Mouse (Mus musculus): ENCODE results near the gene Pnpla7.
"Not testable (repeated sequence)": the region's sequence is repeated elsewhere in the genome, so short reads cannot be mapped to it uniquely, and the experiment has no call there.

Pnpla7 gene

DNA sequence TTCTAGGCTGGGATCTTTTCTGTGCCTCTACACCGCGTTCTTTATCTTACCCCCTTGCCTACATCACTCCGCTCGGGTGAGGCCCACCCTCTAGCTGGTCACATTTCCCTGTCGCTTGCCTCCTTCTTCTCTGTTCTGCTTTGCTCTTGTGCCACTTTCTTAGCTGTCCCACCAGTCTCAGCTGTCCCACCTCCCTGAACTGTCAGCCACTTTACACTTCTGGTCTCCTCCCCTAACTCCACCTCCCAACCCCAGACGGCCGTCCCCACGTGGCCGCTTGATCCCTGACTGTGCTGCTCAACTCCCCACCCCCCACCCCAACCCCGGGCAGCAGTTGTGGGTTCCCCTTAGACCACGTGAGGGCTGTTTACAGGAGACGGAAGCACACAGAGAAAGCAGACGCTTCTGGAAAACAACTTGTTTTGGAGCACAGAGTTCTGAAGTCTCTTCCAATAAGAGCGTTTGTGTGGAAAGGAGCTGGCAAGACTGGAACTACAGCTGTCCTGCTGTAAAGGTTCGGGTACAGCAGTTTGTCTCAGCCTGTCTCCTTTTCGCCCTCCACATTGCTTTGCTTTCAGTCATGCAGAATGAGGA, at the start of gene Pnpla7:
TSS of gene Pnpla7 (plus strand) at position 330 of the 594 bp plus-strand sequence.
- DNase-seq: peak; percentile 82

DNA sequence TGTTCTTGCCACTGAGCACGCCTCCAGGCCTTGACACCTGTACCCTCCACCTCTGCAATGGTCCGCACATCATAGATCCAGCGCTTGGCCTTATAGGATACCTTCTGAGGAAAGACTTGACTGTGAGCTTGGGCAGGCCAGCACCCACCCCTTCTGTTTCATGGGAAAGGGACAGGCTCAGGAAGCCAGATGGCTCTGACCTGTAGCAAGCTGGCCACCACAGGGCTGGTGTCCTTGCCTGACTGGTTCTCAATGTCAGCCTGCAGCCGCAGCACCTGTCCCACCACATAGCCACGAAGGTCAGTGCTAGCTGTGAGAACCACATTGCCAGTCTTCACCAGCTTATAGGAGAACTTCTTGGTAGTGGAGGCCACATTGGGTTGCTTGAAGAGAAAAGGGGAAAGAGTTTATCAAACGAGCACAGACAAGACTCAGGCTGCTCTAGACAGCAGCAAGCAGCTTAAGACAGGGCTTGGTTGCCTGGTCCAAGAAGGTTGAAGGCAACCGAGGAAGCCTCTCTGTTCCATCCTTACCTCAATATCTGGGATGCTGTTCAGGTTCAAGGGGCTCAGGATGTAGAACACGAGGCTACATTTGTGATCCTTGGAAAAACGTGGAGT, 49.4 kb upstream of the Pnpla7 start:
- no peak for DNase-seq

DNA sequence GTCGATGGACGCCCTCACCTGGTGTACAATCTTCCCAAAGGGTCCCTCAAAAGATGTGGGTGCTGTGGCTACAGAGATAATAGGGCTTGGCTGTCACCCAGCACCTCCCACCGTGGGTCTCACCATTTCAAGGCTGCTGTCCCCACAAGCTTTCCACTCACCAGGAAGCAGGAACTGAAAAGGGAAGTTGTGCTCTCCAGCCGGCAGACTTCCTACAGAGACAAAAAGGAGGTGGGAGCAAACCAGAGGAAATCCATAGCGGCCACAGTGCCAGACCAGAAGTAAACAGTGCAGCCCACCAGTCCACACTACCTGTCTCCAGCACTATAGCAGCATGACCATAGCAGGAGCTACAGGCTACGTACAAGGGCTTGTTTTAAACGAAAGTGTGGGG, 48.9 kb upstream of the Pnpla7 start:
- DNase-seq: no peak

DNA sequence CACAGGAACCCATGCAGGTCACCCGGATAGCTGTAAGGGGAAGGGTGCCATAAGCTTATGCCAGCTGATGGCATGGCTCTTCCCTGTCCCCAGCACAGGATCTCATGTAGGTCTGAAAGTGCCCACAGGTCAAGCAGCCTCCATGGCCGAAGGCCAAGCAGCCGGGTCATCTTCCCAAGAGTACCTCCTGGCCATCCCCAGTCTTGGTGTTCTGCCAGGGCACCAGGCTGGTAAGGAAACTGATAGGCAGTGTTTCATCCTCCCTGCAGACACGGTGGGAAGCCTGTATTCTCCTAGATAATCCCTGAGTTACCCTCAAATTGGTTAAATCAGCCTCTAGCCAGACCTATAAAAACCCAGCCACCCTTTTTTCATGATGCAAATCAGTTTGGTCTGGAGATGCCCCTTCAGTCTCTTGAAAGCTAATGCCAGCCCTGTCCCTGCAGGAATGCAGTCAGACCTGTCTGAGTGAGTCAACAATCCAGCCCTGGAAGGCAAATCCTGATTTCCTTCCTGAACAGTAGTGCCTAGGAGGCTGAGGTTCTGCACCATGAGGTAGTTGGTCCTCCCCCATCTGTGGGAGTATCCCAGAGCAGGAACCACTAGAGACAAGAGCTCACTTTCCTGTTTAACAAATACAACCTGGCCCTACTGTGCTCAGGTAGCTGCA, 47.9 kb upstream of the Pnpla7 start:
- DNase-seq: no peak

DNA sequence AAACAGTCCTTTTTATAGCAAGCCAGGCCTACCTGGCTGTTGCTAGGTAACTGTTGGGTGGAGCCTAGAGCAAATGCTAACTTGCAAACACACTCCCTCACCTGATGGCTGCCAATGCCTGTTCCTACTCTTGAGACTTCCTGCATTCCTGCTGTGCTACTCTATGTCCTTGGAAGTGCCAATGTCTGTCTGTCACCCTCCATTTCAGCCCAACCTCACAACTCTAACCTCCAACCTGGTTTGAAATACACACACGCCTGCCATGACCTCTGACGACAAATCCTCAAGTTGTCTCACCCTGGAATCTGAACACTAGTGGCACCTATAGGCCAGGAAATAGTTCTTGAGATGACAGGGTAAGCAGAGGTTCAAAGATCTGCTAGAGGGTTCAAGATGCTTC, 46.7 kb upstream of the Pnpla7 start:
- DNase-seq: no peak

DNA sequence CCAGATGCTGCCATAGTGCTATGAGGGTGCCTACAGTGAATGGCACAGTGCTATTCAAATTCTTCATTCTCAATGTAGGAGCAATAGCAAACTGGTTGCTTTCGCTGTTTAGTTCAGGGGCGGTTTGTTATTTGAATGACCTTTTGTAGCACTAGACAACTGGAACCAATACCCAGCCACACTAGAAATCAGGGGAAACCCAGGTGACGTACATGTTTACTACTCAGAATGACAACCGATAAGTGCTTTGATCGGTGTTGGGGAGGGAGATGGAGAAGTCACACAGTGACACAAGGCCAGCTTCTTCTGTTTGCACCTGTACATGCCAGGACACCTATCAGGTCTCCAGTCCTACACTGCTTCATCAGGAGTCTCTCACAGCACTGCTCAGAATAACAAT, 46.2 kb upstream of the Pnpla7 start:
- no peak for DNase-seq

DNA sequence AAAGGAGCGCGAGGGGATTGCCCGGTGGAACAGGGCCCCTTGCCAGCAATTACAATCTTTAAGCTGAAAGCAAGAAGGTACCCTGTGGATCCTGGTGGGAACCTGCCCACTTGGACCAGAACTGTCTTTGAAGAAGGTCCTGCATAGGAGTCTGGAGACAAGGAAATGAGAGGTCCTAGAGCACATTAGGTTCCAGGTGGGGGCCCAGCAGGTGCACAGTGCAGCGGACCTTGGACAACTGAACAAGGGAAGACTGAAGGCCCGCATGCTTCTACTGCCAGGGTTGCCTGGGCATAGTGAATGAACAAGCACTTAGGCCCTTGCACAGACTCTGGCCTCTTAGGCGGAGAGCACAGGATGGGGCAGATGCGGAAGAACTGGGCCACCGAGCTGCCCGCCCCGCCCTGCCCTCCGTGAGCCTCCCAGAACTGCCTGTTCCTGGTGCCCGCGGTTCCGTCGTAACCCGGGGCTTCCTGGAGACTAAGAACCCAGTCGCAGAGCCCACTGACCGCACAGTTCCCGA, 41.3 kb upstream of the Pnpla7 start:
- no peak for DNase-seq

DNA sequence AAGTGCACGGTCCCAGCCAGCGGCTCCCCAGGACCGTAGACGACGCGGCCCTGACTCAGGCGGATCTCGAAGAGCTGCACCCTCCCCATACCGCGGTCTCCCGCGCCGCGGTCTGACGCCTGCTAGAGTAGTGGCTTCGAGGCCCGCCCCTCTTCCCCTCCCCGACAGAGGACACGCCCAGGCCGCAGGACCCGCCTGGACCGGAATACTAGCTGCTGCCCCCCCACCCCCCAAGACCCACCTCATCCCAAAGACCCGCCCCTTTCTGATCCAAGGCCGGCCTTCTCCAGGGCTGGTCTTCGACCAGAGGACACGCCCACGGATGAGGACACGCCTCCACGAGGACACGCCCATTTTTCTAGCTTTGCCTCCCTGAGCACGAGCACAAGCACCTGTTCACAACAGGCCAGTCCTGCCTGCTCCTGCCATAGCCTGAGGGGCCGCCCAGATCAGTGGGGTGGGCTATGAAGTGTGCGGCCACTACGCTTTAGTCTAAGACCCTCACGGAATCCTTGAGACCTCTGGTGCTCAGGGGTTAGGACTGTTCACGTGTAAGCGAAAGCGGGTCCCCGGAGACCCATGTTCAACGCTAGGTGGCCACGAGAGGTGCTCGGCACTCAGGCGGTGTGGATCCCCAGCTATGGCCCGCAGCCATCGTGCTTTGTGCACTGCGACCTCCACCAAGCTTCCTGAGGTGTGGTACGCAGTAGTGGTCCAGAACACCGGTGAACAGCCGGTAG, 40.6 kb upstream of the Pnpla7 start, which contains the start of gene Arrdc1:
TSS of gene Arrdc1 (minus strand) at position 196 of the 740 bp plus-strand sequence.
- peak; percentile 95 for DNase-seq

DNA sequence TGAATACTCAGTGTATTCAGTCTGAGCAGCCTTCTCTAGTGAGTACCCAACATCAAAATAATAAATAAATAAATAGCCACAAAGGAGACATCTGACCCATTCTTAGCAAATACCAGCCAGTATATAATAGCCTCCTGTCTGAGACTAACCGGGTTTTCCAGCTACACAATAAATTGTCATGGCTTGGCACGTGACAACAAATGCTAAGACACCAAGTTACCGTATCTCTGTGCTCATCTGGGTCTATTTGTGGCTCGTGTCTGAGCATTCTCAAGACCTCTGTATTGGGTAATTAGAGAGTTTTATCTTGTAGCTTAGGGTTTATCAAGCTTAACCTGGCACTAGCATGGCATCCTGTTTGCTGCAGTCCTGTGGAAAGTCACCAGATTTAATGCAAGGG, 33.7 kb upstream of the Pnpla7 start:
- no peak for DNase-seq

DNA sequence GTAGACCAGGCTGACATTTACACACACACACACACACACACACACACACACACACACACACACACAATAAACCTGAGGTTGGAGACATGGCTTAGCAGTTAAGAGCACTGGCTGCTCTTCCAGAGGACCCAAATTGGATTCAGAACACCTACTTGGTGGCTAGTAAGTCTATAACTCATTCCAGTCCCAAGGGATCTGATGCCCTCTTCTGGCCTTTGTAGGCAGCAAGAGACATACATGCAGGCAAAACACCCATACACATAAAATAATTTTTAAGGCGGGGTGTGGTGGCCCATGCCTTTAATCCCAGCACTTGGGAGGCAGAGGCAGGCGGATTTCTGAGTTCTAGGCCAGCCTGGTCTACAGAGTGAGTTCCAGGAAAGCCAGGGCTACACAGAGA, 31.5 kb upstream of the Pnpla7 start:
- DNase-seq: peak; percentile 29

DNA sequence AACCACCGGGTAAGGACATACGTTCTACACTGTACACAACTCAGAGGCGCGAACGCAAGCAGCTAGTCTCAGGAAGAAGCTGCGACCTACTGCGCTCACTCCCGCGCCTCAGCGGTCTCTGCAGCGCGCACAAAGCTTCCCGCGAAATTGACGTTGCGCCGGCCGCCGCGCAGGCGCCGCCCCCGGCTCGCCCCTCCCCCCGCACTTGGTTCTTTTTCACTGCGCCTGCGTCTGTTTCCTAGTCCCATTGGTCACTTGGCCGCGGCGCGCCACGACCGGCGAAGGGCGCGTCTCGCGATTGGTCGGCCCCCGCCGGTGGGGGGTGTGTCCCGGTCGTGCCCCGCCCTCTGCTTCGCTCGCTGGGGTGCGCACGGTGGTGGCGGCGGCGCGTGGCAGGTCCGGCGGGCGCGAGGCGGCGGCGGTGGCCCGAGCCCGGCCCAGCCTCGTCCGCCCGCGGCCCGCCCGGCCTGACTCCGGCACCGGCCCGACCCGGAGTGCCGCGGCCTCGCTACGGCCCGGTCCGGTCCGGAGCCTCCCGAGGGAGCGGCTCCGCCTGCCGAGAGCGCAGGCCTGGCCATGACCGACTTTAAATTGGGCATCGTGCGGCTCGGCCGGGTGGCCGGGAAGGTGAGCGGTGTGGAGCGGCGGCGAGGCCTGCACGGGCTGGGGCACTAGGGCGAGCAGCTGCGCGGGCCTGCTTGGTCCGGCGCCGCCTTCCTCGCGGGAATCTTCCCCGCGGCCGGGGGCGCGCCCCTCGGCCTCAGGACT, 26.2 kb upstream of the Pnpla7 start, which contains the start of gene Zmynd19:
TSS of gene Zmynd19 (plus strand) at position 372 of the 768 bp plus-strand sequence.
- DNase-seq: peak; percentile 98

DNA sequence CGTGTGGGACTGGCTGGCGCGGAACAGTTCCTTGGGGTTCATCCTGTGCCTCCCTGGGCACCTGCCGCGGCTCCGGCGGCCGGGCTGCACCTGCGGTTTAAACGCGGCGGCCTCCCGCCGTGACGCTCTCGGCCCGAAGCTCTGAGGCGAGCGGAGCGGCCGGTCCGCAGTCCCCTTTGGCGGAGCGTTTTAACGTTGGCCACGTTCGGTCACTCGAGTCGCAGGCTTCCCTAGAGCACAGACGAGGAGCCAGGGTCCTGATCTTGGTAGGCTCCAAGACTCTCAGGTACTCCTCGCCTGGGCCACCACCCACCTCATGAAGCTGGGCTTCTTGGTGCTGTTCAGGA, 25.7 kb upstream of the Pnpla7 start:
- no peak for DNase-seq

DNA sequence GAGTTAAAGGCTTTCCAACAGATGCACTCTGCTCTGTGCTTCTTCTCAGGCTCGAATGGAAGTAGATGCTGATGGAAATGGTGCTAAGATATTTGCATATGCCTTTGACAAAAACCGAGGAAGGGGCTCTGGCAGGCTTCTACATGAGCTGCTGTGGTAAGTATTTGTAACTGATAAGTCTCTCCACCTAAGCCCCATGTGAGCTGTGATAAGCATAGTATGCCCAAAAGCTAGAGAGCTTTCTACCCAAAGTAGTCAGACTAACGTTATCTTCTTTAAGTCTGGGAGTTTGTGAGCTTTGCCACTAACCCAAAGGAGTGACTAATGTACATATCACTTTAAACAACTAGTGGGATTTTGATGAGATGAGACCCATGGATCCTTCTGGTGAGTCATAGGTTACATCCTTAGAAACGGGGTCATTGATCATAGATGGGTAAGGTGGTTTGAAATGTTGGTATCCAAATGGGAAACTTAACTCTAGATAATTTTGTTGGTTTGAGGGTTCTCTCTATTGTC, 23.2 kb upstream of the Pnpla7 start:
- DNase-seq: no peak

DNA sequence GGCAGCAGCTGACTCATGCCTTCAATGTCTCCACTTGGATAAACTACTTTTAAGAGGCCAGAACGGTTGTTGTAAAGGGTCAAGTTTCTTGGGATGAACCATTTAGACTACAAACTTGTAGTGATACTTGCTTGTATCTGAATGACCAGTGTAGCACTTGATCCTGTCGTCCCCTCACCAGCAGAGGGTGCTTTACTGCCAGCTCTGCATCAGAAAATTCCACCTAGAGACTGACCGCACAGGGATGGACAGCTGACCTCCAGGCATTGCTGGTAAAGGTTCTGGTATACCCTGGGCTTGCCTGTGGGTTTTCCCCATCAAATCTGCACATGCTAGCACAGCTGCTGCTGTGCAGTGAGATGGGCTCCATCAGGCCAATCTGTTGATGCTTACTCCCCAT, 14.9 kb upstream of the Pnpla7 start:
- no peak for DNase-seq

DNA sequence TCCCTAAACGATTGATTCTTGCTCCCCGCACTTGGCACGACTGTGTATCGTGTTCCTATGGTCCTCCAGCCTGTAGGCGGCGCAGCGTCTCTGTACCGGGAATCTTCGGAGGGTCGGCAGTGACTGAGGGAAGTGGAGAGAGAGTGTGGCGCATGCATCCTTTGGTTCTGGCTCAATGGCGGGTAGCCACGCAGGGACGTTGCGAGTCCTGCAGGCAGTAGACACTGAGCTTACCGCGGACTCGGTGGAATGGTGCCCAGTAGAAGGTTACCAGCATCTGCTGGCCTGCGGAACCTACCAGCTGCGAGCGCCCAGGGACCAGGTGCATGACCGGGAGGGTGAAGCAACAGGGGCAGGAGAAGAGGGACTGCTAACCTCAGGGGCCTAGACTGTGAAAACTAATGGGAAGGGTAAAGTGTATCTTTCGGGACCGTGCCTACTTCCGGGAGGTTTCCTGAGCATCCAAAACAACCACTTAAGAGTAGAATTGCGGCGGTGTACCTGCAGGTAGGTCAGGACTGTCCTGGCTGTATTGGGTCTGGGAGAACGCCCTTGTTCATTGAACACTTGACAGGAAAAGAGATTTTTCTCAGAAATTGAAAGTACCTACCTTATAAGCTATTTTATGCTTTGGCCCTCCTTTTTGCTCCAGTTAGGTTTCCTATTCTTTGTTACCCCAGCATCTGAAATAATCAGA, 13.4 kb upstream of the Pnpla7 start, which contains the start of gene Dph7:
TSS of gene Dph7 (plus strand) at position 97 of the 697 bp plus-strand sequence.
- peak; percentile 88 for DNase-seq

DNA sequence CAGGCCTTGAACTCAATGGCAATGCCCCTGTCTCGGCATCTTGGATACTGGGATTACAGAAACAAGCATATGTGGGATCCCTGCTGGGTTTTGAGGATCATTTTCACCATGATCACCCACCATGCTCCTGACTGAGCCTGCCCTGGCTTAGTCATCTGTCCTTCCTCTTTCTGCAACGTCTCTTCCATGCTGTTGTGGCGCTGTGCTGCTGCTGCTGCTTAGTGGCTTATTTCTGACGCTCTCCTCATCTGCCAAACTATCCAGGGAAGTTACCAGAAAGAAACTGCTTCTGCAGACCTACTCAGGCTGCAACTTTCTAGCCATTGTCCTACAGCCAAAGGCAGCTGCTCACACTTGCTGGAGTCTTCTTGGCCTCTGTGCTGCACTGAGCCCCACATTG, 5.4 kb upstream of the Pnpla7 start:
- DNase-seq: no peak

DNA sequence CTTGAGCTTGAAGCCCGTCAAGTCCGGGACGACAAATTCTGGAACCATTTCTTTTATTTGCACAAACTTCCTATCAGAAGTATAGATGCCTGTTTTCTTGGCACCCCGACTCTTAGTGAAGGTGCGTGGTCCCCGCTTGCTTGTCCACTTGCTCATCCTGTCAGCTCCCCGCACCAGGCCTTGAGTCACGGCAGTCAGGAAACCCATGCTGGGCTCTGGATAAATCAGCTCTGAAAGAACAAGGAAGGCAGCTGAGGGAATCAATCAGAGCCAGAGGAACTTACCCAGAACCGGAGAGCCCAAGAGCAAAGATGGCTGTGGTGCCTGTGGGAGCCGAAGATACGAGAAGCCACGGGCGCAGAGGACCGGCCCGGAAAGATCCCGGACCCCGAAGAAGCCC, 1.4 kb upstream of the Pnpla7 start:
- not testable (repeated sequence) for DNase-seq

DNA sequence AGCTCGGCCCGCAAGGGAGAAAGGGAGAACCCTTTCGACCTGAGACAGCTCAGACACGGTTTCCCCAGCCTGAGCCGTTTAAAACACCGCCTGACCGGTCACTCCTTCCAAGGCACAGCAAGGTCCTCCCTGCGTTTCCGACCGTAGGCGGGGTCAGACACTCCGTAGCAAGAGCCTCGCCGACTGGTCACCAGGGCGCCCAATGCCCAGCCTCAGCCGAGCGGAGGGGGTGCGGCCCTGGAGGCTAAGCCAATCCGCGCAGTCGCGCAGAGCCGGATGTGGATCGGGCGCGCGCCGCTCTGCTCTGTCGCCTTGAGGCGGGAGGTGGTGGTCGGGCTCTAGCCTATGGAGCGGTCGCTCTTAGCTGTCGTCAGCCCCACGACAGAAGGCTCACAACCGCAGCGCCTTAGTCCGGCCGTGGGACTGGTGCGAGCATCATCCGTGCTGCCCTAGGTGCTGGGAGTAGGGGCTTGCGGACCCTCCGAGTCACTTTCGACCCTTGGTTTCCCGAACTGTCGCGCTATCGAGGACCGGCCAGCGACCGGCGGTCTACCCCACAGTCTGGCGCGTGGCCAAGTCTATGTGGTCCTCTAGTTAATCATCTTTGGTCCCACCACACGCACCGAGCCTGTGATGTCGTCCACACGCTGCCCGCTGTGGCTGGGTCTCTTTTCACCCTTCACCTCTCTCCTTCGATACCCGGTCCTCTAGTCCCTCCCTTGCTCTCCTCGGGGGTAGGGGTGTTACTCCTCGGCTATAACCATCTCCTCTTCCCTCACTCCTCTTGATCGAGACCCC, 728 bp upstream of the Pnpla7 start, which contains the start of gene Mrpl41:
TSS of gene Mrpl41 (minus strand) at position 193 of the 798 bp plus-strand sequence.
- DNase-seq: peak; percentile 95

DNA sequence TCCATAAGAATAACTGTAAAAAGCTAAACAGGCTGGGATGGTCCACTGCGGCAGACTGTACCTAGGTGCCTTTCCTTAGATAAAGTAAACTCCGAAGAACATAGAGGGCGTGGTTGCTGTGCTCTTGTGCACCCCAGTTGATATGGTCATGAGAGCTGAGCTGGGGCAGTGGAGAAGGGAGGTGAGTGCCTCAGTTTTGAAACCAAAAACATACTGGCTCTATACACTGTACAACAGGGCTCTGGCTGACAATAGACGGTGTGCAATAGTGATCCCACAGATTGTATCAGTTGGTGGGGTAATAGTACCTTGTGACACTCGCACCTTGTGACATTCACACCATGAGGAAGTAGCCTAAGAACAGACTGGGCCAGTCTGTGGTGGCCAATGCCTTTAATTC, 1.1 kb downstream of the Pnpla7 start:
- no peak for DNase-seq

DNA sequence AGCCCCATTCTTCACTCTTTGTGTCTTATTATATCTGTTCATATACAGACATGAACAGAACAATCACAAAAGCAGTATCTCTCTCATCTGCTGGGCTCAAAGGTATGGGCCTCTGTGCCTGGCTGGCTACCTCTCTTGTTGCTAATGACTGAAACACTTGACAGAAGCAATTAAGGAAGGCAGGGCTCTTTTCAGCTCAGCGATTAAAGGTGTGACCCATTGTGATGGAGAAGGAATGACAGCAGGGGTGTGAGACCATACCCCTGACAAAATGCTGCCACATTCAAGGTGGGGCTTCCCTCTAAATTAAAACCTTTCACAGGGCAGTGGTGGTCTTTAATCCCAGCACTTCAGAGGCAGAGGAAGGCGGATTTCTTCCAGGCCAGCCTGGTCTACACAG, 11.9 kb downstream of the Pnpla7 start:
- DNase-seq: no peak

DNA sequence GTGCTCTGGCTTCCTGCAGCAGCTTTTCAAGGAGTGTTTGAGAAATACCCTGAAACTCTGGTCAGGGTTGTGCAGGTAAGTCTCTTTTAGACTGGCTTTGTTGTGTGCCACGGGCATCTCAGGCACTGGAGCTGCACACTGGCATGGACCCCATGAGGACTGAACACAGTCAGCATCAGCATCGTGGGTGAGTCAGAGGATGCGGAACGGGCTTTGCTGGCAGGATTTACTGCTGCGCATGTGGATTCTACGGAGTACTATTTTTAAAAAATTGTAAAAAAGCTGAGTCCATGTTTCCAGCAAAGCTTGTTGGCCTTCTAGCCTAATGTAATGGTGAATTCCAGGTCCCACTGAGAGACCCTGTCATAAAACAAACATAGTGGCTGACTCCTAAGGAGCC, 19.5 kb downstream of the Pnpla7 start:
- DNase-seq: no peak

All from thymus, postnatal 25 days (tissue).